Mouse (Mus musculus): ENCODE measurements around the gene Msl1. TPM values are rescaled to one million over a fixed set of nuclear protein-coding genes. Genes with fewer than 3 reads are reported as not detected.

Msl1 gene
- polyA plus RNA-seq, 2 experiments from 2014 or later = 19.9 to 22.0 TPM

DNA sequence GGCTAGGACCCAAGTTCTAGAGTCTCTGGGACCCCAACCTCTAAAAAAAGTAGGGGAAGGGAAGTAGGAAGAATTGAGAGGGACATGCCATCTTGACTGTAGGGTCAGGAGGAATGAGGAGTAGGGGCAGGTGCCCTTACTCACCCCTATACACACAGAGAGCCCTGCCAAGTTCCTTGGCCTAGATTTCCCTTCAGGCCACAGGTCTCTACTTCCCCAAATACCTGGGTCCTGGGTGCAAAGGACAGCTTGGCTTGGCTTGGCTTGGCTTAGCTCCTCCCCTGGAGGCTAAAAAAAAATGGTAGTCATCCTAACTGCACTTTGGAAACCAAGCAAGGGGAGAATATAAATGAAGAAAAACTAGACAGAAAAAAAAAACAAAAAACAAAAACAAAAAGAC, 30.6 kb upstream of the Msl1 start:
- ATAC-seq = no peak

DNA sequence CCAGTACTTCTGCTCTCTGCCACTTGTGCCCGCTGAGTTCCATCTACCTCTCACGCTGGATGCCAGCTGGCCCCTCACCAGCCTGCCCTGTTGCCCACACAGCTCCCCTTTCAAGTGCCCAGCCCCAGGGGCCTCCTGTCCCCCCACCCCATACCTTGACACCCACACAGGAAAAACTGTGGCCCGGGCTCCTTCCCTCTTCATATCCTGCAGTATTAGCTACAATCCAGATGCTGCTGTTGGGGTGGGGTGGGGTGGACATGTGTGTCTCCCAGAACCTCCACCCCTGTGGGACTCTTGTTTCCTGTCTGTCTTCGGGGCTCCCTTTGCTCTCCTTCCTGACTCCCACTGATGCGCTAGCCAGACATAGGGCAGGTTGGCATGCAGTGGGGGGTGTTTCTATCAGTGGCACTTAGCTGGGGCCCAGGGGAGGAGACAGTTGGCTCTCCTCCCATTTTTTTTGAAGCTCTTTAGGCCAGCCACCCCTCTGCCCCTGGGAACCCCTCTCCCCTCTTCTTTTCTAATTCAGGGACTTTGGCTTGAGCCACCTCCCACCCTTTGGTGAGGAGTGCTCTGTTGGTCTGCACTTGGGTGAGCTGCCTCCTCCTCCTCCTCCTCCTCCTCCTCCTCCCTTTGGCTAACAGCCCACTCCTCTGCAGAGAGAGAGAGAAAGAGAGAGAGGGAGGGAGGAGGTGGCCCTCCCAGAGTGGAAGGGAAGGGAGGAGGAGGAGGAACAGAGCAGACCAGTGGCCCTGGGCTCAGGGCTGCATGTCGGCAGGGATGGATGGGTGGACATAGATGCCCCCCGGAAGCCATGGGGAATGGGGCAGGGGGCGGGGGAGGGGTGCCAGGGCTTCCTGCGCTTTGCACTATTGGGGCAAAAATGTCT, 29.7 kb upstream of the Msl1 start:
- no peak for ATAC-seq

DNA sequence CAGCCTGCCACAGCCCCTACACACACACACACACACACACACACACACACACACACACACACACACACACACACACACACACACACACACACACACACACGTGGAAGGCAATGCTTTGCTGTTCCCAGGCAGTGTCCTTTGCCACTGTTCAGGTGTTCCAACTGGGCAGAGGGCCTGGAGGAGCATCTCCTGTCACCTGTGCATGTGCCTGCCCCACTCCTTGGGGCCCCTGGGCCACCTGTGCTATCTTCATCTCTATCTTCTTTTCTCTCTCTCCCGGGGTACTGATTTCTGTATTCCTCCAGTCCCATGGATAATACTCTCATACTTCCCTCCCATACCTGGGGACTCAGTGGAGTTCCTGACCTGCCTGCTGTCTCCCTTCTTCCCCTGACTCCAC, 29.0 kb upstream of the Msl1 start:
- no peak for ATAC-seq

- no peak for ATAC-seq
Measured at GRCm38 (mm10) chr11:98766816-98767215, 28.5 kb upstream of the Msl1 start.

GRCm38 (mm10) chr11:98767276-98767675, 28.0 kb upstream of the Msl1 start:
- no peak for ATAC-seq

DNA sequence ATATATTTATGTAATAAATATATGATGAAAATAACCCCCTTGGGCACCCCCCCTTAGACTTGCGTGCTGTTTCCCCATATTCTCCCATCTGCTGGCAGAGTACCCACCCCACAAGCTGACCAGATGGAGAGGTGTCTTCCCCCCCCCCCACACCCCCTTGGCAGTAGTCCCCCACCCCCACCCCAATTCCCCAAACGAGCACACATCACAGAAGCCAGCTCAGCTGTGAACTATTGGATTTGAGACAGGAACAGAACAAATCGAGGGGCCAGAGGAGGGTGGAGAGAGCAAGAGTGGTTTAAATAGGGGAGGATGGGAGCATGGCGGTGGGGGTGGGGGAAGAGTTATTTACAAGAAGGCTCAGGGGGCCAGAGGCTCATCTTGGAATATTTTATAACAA, 27.6 kb upstream of the Msl1 start:
- no peak for ATAC-seq

- ATAC-seq = no peak
Measured at GRCm38 (mm10) chr11:98768127-98769006, 26.9 kb upstream of the Msl1 start.

DNA sequence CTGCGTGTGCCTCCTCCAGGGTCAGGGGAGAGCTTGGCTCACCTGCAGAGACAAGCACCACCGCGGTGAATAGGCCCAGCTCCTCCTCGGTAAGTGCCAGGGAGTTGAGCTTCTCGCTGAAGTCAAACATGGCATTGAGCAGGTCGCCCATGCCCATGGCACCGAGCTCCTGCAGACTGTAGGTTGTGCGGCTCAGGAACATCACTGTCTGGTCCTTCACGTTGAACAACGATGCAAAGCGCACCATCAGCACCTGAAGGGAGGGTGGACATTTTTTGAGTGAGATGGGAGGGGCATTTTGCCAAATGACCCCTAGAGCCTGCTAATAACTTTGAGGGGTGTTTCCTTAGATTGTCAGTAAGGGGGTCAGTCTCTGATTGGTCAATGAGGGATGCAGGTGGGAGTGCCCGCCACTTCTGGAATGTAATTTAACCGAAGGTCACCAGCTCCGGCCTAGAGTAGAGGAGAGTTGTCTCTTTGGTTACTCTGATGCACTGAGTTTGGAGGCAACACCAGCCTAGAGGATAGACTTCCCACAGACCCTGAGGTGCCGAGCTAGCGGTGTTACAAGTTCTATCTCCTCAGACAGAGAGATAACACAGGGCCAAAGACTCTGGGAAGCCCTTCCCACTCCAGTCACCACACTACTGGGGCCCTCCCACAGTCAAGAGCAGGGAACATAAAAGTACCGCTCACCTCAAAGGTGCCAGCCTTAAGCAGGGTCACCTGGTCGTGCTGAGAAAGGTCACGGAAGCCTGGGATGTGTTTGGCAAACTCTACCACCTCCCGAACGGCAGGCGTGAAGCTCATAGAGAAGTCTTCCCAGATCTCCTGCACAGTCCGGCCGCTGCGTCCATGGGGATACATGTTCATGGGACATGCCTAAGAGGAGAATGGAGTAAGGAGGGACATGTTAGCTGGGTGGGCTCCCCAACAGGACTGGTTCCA, 26.0 kb upstream of the Msl1 start:
- ATAC-seq = no peak

DNA sequence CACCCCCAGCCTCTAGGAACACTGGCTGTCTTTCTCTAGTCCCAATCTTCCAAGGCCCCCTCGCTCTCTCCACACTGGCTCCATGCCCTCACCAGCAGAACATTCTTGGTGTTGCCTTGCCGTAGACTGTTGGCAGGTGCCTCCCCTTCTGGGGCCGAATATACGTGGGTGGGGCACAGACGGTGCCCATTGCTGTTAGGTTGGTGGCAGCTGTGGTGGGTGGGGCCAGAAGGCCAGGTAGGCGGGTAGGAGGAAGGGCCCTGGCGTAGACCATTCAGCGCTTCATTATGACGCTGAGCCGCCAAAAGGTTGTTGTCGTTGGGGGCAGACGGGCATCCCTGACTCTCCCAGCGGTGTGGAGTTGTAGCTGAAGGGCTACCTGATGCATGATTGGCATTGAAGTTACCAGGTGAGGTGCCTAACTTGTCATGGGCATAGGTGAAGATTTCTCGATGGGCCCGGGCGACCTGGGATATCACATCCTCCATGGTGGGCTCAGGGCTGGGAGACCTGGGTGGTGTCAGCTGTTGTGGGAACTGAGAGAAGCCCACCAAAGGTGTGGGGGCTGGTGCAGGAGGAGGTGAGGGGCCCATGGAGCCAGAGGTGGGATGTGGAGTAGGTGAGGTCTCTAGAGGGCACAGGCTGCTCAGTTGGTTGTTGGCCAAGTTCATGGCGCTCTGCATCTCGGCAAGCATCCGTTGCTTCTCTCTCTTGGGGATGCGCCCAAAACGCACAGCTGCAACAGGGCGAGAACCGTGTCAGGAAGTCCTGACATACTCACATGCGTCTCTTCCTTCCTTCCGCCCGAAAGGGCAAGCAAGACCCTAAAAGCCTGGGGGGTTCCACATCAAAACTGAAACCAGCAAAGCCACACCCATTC, 25.0 kb upstream of the Msl1 start:
- no peak for ATAC-seq

DNA sequence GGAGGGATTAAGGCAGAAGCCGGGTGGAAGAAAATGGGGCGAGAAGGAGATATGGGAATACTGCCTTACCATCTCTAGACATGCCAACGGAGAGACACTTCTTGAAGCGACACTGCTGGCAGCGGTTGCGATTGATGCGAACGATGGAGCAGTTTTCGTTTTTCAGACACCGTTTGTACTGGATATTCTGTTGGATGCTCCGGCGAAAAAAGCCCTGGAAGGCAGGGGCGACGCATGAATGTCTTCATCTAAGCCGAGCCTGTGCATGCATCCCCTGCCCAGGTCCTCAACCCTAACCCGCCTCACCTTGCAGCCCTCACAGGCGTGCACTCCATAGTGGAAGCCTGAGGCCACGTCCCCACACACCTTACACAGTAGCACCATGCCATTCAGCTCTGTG, 24.2 kb upstream of the Msl1 start:
- ATAC-seq = no peak

- ATAC-seq = no peak
Measured at GRCm38 (mm10) chr11:98771844-98772525, 23.3 kb upstream of the Msl1 start.

- no peak for ATAC-seq
Measured at GRCm38 (mm10) chr11:98772667-98773171, 22.6 kb upstream of the Msl1 start.

GRCm38 (mm10) chr11:98773635-98774295, 21.6 kb upstream of the Msl1 start:
- peak; percentile 90 for ATAC-seq

DNA sequence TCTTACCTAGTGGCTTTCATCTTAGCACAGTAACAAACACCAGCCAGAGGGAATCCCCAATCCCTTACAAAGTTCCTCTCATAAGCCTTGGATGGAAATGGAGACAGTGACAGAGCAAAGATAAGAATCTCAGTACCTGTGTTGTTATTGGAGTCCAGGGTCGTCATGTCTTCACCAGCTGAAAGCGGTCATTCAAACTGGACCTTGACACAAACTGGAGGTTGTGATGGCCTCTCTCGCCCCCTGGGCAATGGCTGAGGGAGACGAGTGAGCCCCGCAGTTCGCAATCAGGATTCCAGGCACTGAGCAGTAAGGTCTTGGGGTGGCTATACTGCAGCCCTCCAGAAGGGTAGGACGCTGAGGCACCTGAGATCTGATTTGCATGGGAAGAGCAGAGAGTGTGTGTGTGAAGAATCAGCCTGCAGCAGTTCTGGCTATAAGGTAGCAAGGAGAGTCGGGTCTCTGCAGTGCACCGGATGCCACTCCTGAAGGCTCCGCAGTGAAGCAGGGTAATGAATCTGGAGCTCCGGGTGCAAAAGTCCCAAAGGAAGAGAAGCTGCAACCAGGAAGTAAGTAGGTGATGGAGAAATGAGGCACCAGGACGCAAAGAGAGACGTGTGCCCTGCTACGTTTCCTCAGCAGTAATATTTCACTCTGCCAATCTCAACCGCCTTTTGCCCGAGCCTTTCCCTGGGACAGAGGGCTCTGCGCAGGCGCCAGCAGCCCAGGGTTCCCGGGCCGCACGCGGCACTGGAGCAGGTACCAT, 20.6 kb upstream of the Msl1 start, which contains the start of gene Nr1d1:
Gene Nr1d1, minus strand, starts transcription at position 752 of the 766 bp plus-strand sequence.
- ATAC-seq = no peak

- peak; percentile 17 for ATAC-seq
Measured at GRCm38 (mm10) chr11:98775348-98776051, 19.8 kb upstream of the Msl1 start.

- no peak for ATAC-seq
Measured at GRCm38 (mm10) chr11:98776052-98776764, 19.1 kb upstream of the Msl1 start.

GRCm38 (mm10) chr11:98776843-98777590, 18.3 kb upstream of the Msl1 start:
- ATAC-seq = no peak
